Mouse (Mus musculus) frontal cortex, adult (tissue): ENCODE measurements at regions not wholly inside any gene's neighbourhood (a gene's known extent, or its start where the extent isn't known, plus 50 kb on each side); places are given as distances from the start of the nearest gene placed in this dataset.
A peak's percentile ranks its signal among the peaks of the same experiment; 100 is the strongest.

Experiments
- ATAC-seq: cut with Nextera tagmentation; 2 replicates; pipeline ENCODE4 v1.9.2; 2017; ENCODE audit warnings: mild to moderate bottlenecking, moderate library complexity, mixed read lengths; ENCODE audit not compliant: low TSS enrichment

GRCm38 (mm10) chr14:11417857-11418256, 61.3 kb upstream of the Gm3839 start:
- no peak for ATAC-seq

GRCm38 (mm10) chr14:11422306-11422705, 65.8 kb upstream of the Gm3839 start:
- ATAC-seq: no peak

DNA sequence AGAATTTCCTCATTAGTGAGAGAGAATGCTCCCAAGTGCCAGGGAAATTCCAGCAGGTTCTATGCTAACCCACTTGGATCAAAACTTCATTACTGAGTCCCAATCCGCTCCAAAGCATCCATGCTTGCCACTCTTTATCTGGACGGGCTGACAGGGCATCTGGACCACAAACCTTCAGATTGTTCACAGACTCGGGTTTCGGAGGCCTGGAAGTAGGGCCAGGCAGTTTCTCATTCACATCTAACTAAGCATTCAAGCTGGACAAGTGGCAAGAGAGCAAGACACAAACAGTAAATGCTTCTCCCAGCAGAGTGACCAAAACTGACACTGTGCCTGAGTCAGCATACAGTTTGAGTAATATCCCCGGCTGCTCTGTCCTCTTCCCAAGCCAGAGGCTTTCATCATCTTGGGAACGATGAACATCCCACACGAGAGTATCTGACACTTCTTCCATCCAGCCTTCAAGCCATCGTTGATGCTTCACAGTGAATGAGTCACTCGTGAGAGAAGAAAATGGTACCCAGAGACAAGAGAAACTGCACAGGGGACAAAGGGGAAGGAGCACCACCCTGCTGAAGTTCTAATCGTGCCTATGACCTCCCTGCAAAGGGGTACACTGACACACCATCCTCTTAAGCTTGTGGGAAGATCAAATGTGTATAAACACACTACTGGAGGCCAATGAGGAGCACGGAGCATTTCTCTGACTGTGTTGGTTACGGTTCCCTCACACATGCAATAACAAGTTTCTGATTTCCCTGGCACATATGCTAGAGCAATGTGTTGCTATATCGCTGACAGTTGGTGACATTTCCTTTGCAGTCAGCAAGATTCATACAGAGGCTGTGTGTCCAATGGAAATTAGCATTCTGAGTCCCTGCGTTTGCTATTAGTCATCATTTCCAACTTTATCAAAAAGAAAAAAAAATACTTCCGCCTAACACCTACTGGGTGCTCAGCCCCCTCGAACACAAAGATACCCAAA, 72.0 kb upstream of the Gm3839 start:
- peak; percentile 94 for ATAC-seq

DNA sequence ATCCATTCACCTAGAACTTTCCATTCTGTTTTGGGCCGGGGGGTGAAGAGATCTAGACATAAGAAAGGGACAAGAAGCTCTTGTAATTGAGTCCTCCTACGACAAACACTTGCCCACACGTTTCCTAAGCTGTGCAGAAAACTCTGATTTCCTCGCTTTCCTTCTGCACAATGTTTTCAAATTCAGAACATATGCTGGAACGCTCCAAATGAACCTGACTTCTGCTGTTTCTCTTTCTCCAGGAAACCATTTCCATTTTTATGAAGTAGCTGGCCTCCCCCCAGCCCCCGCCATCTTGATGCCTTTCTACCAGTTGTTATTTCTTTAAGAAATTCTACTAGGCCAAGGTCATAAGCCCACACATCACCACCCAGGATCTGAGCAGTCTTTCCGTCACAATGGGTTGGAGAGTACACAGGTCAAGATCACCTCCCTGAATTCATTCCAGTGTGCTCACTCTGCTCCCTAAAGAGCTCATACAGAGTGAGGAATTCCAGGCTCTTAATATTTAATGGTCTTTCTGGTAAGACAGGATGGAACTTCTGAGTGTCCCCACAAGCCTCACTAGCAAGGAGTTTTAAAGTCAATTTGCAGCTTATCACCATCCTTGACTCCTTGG, 78.7 kb upstream of the Gm3839 start:
- peak; percentile 95 for ATAC-seq

DNA sequence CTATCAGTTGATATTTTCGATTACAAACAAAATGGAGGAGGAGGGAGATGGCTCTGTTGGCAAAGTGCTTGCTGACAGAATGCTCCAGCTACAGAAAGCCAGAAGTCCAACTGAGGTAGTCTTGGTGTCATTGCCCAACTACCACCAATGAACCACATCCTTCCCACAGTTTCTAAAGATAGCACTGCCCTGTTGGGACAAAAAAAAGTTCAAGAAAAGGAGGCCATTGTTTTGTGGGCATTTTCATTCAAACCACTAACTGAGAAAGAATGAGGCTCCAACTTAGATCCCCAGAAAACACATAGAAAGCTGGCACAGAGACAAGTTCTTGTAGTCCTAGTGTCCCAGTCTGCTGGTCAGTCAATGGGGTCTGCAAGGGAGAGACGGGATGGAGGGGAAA, 82.1 kb upstream of the Gm3839 start:
- no peak for ATAC-seq

DNA sequence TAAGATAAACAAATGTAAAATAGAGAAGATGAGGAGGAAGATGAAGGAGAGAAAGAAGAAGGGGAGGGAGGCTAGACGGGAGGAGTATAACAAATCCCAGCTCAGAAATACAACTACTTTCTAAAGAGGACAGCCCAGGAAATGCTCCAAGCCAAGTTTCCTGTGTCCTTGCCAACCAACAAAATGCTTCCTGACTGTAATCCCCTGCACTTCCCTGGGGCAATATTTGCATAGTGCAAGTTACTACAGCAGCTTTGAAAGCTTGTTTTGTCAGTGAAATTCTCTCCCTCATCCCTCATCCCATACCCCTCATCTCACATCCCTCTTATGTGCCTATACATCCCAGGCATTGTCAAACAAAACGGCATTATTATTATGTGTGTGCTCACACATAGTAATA, 83.7 kb upstream of the Gm3839 start:
- no peak for ATAC-seq

DNA sequence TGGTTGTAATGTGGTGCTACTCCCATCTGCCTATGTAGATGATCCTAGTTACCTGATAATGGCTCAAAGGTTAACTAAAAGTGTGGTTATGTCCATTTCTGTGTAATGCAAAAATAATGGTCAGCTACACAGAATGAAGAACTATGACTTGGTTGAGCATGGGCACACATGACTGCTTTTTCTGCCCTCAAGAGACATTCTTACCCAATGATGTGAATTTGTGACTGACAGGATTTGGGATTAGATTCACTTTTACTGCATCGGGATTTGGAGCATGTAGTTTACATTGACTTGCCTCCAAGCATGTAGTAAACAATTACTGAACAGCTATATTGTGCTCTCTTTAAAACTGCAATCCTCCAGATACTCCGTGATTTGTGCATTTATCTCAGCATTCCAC, 93.4 kb upstream of the Gm3839 start:
- no peak for ATAC-seq

DNA sequence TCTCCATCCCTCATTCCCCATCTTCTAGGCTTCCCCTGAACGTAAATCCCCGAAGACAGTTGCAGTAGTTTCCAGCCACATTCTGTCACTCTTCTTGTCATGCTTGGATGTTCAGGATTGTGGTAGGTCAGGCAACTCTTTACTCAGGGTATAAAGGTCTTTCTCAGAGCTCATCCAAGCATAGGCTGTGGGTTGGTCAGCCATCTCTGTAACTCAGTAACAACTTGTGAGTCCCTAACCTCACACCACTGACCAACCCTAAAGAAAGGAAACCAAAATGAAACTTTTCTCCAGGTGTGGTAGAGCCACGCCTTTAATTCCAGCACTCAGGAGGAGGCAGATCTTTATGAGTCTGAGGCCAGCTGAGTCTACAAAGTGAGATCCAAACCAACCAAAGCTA, 75.6 kb upstream of the Ptprg start:
- no peak for ATAC-seq

GRCm38 (mm10) chr14:11482151-11482550, 71.2 kb upstream of the Ptprg start:
- no peak for ATAC-seq

- ATAC-seq: no peak
Measured at GRCm38 (mm10) chr14:11486287-11486686, 67.0 kb upstream of the Ptprg start.

- no peak for ATAC-seq
Measured at GRCm38 (mm10) chr14:11501744-11502143, 51.6 kb upstream of the Ptprg start.

DNA sequence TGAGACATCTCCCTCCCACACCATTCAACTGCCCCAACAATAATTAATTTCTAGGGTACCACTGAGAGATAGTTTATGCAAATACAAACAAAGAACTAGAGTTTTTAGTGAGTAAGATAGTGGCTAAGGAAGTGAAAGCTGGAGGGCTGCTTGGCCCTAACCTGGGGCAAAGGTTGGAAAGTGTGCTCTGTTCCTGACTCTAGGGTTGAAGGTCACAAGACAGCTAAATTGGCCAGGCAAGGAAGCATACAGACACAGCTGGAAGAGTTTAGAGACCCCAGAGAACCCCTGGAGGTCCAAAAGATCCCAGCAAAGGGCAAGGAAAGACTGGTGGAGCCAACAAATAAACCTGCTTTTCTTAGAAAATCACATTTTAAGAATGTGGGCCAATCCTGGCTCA, 50.2 kb upstream of the Ptprg start:
- no peak for ATAC-seq
